Mouse (Mus musculus): ENCODE results near the gene Otub1.

DNA sequence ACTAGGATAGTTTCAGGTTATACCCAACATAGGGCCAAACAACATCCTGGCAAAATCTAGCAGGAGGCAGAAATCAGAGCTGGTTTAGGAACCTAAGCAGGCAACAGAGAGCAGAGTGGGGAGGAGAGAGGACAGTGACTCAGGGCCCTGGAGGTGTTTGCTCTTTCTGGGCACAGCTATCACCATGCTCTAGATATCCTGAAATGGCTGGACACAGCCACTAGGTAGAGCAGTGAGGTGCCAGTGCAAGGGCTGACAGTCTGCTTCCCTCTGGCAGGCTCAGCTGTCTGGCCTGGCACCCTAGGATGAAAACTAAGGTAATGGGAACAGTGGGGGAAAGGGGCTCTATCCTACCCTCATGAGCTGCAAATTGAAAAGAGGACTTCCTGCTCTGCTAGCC is 17.4 kb upstream of the Otub1 start:
- TF ChIP-seq CTCF (conservative IDR thresholded peaks at IDR 0.05 in 1 of 2, IDR thresholded peaks at IDR 0.05 in 1 of 2; ENCODE audit: low read depth in 2 of 2, low read length in 2 of 2) (peak in 1 of 2 experiments; percentile 17; a peak in 1 of 4 replicates), E2F4 (IDR thresholded peaks at IDR 0.05; ENCODE audit: insufficient replicate concordance, low read depth, low read length) (no peak)

Data from CH12.LX (cell line).